Mouse (Mus musculus) A20 (cell line): ENCODE measurements around the gene Wdr19.

Experiments
- DNase-seq: peaks from one replicate; pipeline ENCODE4 v3.0.0-alpha.2; 2011; ENCODE audit warnings: low read depth, low spot score

Gene Wdr19

GRCm38 (mm10) chr5:65298167-65298950 lies 98.9 kb downstream of the Wdr19 start:
- no peak for DNase-seq

- DNase-seq = peak; percentile 58
Observed at GRCm38 (mm10) chr5:65299623-65300022, 100.1 kb downstream of the Wdr19 start.

GRCm38 (mm10) chr5:65300121-65300520 lies 100.6 kb downstream of the Wdr19 start:
- DNase-seq = peak; percentile 36

- no peak for DNase-seq
Observed at GRCm38 (mm10) chr5:65305516-65305915, 106.0 kb downstream of the Wdr19 start.

GRCm38 (mm10) chr5:65308208-65308607 lies 108.7 kb downstream of the Wdr19 start:
- no peak for DNase-seq

- no peak for DNase-seq
Observed at GRCm38 (mm10) chr5:65308866-65309265, 109.4 kb downstream of the Wdr19 start.
